Mouse (Mus musculus): ENCODE data around the gene Nsmce1. TPM values are rescaled to one million over a fixed set of nuclear protein-coding genes. Genes with fewer than 3 reads are reported as not detected.

Nsmce1 gene
- polyA plus RNA-seq, 1 experiment, result 39.8 TPM

GRCm38 (mm10) chr7:125495864-125496440, 4.6 kb upstream of the Nsmce1 start:
- Histone ChIP-seq H3K27me3 (ENCODE audit: control insufficient read depth, insufficient read depth, low read length, poor library complexity, severe bottlenecking) (no peaks in the 10 kb centered on the region), H3K9me3 (replicated peaks; ENCODE audit: control insufficient read depth, insufficient read depth, low read length, poor library complexity, severe bottlenecking) (no peaks in the 10 kb centered on the region), H3K9ac (ENCODE audit: low read depth, poor library complexity, severe bottlenecking) (no peak overlapping the region), H3K4me1 (ENCODE audit: control insufficient read depth, insufficient read depth, low read length) (no peaks in the 10 kb centered on the region), H3K27ac (ENCODE audit: insufficient read depth, low read length) (no peak overlapping the region), H3K36me3 (ENCODE audit: control insufficient read depth, insufficient read depth, low read length, poor library complexity, severe bottlenecking) (no peaks in the 10 kb centered on the region), H3K4me3 (ENCODE audit: low read depth, low read length) (no peak overlapping the region)
- no peak for TF ChIP-seq CTCF (IDR thresholded peaks at IDR 0.05; ENCODE audit: low read depth, low read length)
- TF ChIP-seq EP300 (IDR thresholded peaks at IDR 0.05; ENCODE audit: insufficient read depth, low read depth, low read length), result no peak
- no peak for TF ChIP-seq POLR2A (IDR thresholded peaks at IDR 0.05; ENCODE audit: insufficient read depth, low read length)

- Histone ChIP-seq H3K9ac (ENCODE audit: low read depth, poor library complexity, severe bottlenecking) (peak overlapping the region; percentile 66), H3K4me3 (ENCODE audit: low read depth, low read length) (no peak overlapping the region), H3K27me3 (ENCODE audit: control insufficient read depth, insufficient read depth, low read length, poor library complexity, severe bottlenecking) (no peaks in the 10 kb centered on the region), H3K9me3 (replicated peaks; ENCODE audit: control insufficient read depth, insufficient read depth, low read length, poor library complexity, severe bottlenecking) (no peaks in the 10 kb centered on the region), H3K36me3 (ENCODE audit: control insufficient read depth, insufficient read depth, low read length, poor library complexity, severe bottlenecking) (no peaks in the 10 kb centered on the region), H3K27ac (ENCODE audit: insufficient read depth, low read length) (no peak overlapping the region), H3K4me1 (ENCODE audit: control insufficient read depth, insufficient read depth, low read length) (no peaks in the 10 kb centered on the region)
- no peak for TF ChIP-seq EP300 (IDR thresholded peaks at IDR 0.05; ENCODE audit: insufficient read depth, low read depth, low read length)
- TF ChIP-seq CTCF (IDR thresholded peaks at IDR 0.05; ENCODE audit: low read depth, low read length), result no peak
- TF ChIP-seq POLR2A (IDR thresholded peaks at IDR 0.05; ENCODE audit: insufficient read depth, low read length), result no peak
These were observed 1.2 kb upstream of the Nsmce1 start for GRCm38 (mm10) chr7:125492551-125492950.

DNA sequence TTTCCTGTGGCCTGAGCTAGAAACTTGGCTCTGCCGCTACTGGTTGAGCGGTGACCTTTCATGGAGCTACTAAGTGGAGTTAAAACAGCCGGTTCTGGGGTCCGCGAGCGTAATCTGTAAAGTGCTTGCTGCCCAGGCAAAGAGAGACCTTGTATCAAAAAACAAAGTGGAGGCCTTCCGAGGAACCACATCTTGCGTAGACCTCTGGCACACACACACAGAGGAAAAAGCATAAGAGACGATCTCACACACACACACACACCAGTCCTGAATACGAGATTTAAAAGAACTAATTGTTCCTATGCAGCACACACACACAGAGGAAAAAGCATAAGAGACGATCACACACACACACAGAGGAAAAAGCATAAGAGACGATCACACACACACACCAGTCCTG, 364 bp upstream of the Nsmce1 start:
- Histone ChIP-seq H3K27me3 (ENCODE audit: control insufficient read depth, insufficient read depth, low read length, poor library complexity, severe bottlenecking) (no peaks in the 10 kb centered on the region), H3K4me1 (ENCODE audit: control insufficient read depth, insufficient read depth, low read length) (no peaks in the 10 kb centered on the region), H3K4me3 (ENCODE audit: low read depth, low read length) (peak overlapping the region; percentile 81), H3K36me3 (ENCODE audit: control insufficient read depth, insufficient read depth, low read length, poor library complexity, severe bottlenecking) (no peaks in the 10 kb centered on the region), H3K9ac (ENCODE audit: low read depth, poor library complexity, severe bottlenecking) (peak overlapping the region; percentile 66), H3K27ac (ENCODE audit: insufficient read depth, low read length) (no peak overlapping the region), H3K9me3 (replicated peaks; ENCODE audit: control insufficient read depth, insufficient read depth, low read length, poor library complexity, severe bottlenecking) (no peaks in the 10 kb centered on the region)
- TF ChIP-seq CTCF (IDR thresholded peaks at IDR 0.05; ENCODE audit: low read depth, low read length) (no peak), EP300 (IDR thresholded peaks at IDR 0.05; ENCODE audit: insufficient read depth, low read depth, low read length) (no peak), POLR2A (IDR thresholded peaks at IDR 0.05; ENCODE audit: insufficient read depth, low read length) (no peak)

DNA sequence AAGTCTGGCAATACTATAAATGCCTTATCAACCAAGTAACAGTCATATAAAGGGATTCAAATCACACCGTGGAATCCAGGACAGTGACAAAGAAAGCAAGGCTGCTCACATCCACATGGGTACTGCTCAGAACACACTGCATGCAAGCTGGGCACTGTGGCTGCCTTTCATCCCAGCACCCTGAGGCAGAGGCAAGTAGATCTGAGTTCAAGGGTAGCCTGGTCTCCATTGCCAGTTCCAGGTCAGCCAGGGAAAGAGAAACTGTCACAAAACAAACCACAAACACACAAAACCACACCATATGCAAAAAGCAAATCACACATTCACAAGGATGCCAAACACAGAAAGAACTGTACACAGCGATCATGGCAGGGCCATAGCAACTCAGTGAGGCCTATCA, 1.8 kb downstream of the Nsmce1 start:
- no peak overlapping the region for H3K9ac ChIP-seq (ENCODE audit: low read depth, poor library complexity, severe bottlenecking)
- no peaks in the 10 kb centered on the region for H3K27me3 ChIP-seq (ENCODE audit: control insufficient read depth, insufficient read depth, low read length, poor library complexity, severe bottlenecking)

DNA sequence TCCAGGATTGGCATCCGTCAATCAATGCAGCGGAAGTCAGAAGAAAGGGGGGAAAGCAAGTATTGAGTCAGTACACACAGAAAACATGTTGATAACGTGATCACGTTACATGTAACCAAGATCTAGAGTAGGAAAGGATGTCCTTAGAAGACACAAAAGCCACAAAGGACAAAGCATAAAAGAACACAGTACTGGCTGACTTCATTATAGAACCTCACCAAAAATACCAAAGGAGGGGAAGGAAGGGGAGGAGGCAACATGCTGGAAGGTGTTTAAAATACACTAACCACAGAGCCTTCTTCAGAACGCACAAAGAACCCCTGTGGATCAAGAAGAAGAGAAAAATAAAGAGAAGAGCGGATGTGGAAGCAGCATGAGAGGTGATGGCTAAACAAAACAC, 2.7 kb downstream of the Nsmce1 start:
- no peaks in the 10 kb centered on the region for H3K36me3 ChIP-seq (ENCODE audit: control insufficient read depth, insufficient read depth, low read length, poor library complexity, severe bottlenecking)
- TF ChIP-seq EP300 (IDR thresholded peaks at IDR 0.05; ENCODE audit: insufficient read depth, low read depth, low read length) (no peak), POLR2A (IDR thresholded peaks at IDR 0.05; ENCODE audit: insufficient read depth, low read length) (no peak), CTCF (IDR thresholded peaks at IDR 0.05; ENCODE audit: low read depth, low read length) (no peak)
- H3K4me3 ChIP-seq (ENCODE audit: low read depth, low read length), result no peak overlapping the region
- H3K27me3 ChIP-seq (ENCODE audit: control insufficient read depth, insufficient read depth, low read length, poor library complexity, severe bottlenecking), result no peaks in the 10 kb centered on the region
- no peak overlapping the region for H3K27ac ChIP-seq (ENCODE audit: insufficient read depth, low read length)
- H3K9ac ChIP-seq (ENCODE audit: low read depth, poor library complexity, severe bottlenecking), result no peak overlapping the region
- no peaks in the 10 kb centered on the region for H3K9me3 ChIP-seq (replicated peaks; ENCODE audit: control insufficient read depth, insufficient read depth, low read length, poor library complexity, severe bottlenecking)
- no peaks in the 10 kb centered on the region for H3K4me1 ChIP-seq (ENCODE audit: control insufficient read depth, insufficient read depth, low read length)

More for the DNA sequence above, 1.8 kb downstream of the Nsmce1 start:
- Histone ChIP-seq H3K4me1 (ENCODE audit: control insufficient read depth, insufficient read depth, low read length) (no peaks in the 10 kb centered on the region), H3K36me3 (ENCODE audit: control insufficient read depth, insufficient read depth, low read length, poor library complexity, severe bottlenecking) (no peaks in the 10 kb centered on the region), H3K27ac (ENCODE audit: insufficient read depth, low read length) (no peak overlapping the region), H3K9me3 (replicated peaks; ENCODE audit: control insufficient read depth, insufficient read depth, low read length, poor library complexity, severe bottlenecking) (no peaks in the 10 kb centered on the region), H3K4me3 (ENCODE audit: low read depth, low read length) (no peak overlapping the region)
- no peak for TF ChIP-seq EP300 (IDR thresholded peaks at IDR 0.05; ENCODE audit: insufficient read depth, low read depth, low read length)
- no peak for TF ChIP-seq CTCF (IDR thresholded peaks at IDR 0.05; ENCODE audit: low read depth, low read length)
- no peak for TF ChIP-seq POLR2A (IDR thresholded peaks at IDR 0.05; ENCODE audit: insufficient read depth, low read length)

DNA sequence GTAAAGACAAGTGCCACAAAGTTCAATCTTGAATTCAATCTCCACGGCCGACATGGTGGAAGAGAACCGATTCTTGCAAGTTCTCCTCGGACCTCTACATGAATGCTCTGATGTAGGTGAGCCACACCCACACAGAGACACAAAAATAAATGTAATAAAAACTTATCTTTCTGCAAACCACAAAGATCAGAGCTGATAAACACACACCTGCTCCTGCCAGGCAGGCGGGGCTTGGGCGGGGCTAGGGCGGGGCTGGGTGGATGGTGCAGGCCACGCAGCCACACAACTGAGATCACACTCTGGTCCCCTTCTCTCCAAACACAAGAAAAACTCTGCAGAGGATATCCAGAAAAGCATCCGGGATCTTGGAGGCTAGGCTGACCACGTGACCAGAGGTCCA, 4.3 kb downstream of the Nsmce1 start:
- Histone ChIP-seq H3K9me3 (replicated peaks; ENCODE audit: control insufficient read depth, insufficient read depth, low read length, poor library complexity, severe bottlenecking) (no peaks in the 10 kb centered on the region), H3K9ac (ENCODE audit: low read depth, poor library complexity, severe bottlenecking) (no peak overlapping the region), H3K27me3 (ENCODE audit: control insufficient read depth, insufficient read depth, low read length, poor library complexity, severe bottlenecking) (no peaks in the 10 kb centered on the region), H3K36me3 (ENCODE audit: control insufficient read depth, insufficient read depth, low read length, poor library complexity, severe bottlenecking) (no peaks in the 10 kb centered on the region), H3K4me3 (ENCODE audit: low read depth, low read length) (no peak overlapping the region), H3K27ac (ENCODE audit: insufficient read depth, low read length) (no peak overlapping the region), H3K4me1 (ENCODE audit: control insufficient read depth, insufficient read depth, low read length) (no peaks in the 10 kb centered on the region)
- no peak for TF ChIP-seq POLR2A (IDR thresholded peaks at IDR 0.05; ENCODE audit: insufficient read depth, low read length)
- TF ChIP-seq CTCF (IDR thresholded peaks at IDR 0.05; ENCODE audit: low read depth, low read length), result no peak
- no peak for TF ChIP-seq EP300 (IDR thresholded peaks at IDR 0.05; ENCODE audit: insufficient read depth, low read depth, low read length)

Measured in ES-Bruce4 (cell line).